In genomic region chr5:45453451-45453850, GRCm38 (mm10) we compare ENCODE assay signal across 26 mouse cellular contexts. TPM values are rescaled to one million over a fixed set of nuclear protein-coding genes. Genes with fewer than 3 reads are reported as not detected.
"Had no signal": no experiment of that assay in that cellular context is flagged by ENCODE, and none has a peak within 500 bp of the region (broad histone marks: within the 10 kb centered on the region; RNA-seq: fewer than 3 reads in every experiment).

TSS of gene Clrn2 (plus strand) at chr5:45453751.

- H3K27ac ChIP-seq: liver, embryonic 14.5 days; midbrain, embryonic 10.5 days; midbrain, embryonic 12.5 days; neural tube, embryonic 13.5 days; neural tube, embryonic 15.5 days had no signal

- H3K9ac ChIP-seq: liver, embryonic 14.5 days; lung, embryonic 14.5 days; midbrain, embryonic 12.5 days; neural tube, embryonic 13.5 days; neural tube, embryonic 15.5 days had no signal

- H3K4me2 ChIP-seq: lung, embryonic 14.5 days; midbrain, embryonic 12.5 days; neural tube, embryonic 13.5 days; neural tube, embryonic 15.5 days had no signal

- DNase-seq: lung, adult 18-20 months; lung, embryonic 14.5 days; lung, postnatal 10 days; lung, postnatal 4 days; midbrain, embryonic 14.5 days; retina, postnatal 1 day; right cerebral cortex, adult 18-20 months; right cerebral cortex, postnatal 25 days; right cerebral cortex, postnatal 4 days; spleen, adult 18-20 months; thymus, adult 18-20 months; thymus, postnatal 14 days; thymus, postnatal 36 days had no signal

- H3K36me3 ChIP-seq: midbrain, embryonic 10.5 days; midbrain, embryonic 12.5 days; neural tube, embryonic 13.5 days; neural tube, embryonic 15.5 days had no signal

- H3K27me3 ChIP-seq: midbrain, embryonic 12.5 days; neural tube, embryonic 13.5 days; neural tube, embryonic 15.5 days had no signal

- H3K4me3 ChIP-seq: midbrain, embryonic 10.5 days; midbrain, embryonic 12.5 days; neural tube, embryonic 13.5 days; neural tube, embryonic 15.5 days had no signal

- H3K9me3 ChIP-seq: midbrain, embryonic 10.5 days; midbrain, embryonic 12.5 days; neural tube, embryonic 13.5 days; neural tube, embryonic 15.5 days had no signal

RNA-seq across cellular contexts. Expression of gene Clrn2, which starts in this region (rescaled TPM):
- polyA plus RNA-seq: liver, embryonic 14.5 days; liver, embryonic 16.5 days; lung, embryonic 14.5 days; lung, embryonic 16.5 days; midbrain, embryonic 10.5 days; midbrain, embryonic 14.5 days; midbrain, postnatal 0 days; neural tube, embryonic 11.5 days; neural tube, embryonic 15.5 days; small intestine, adult 2 months; stomach, embryonic 14.5 days; stomach, embryonic 16.5 days; thymus, postnatal 0 days had no signal
